Mouse (Mus musculus) embryo, embryonic 11 days (tissue): ENCODE measurements at regions not wholly inside any gene's neighbourhood (a gene's known extent, or its start where the extent isn't known, plus 50 kb on each side); places are given as distances from the start of the nearest gene placed in this dataset.
A peak's percentile ranks its signal among the peaks of the same experiment; 100 is the strongest.
"Not testable (repeated sequence)": the region's sequence is repeated elsewhere in the genome, so short reads cannot be mapped to it uniquely, and the experiment has no call there.

Source experiments
- DNase-seq: peaks from one replicate; pipeline ENCODE4 v3.0.0-alpha.2; 2015

GRCm38 (mm10) chr13:31050160-31050788, 76.3 kb downstream of the Gm5447 start:
- no peak for DNase-seq

- not testable (repeated sequence) for DNase-seq
Measured at GRCm38 (mm10) chr13:31051586-31051985, 77.6 kb downstream of the Gm5447 start.

- DNase-seq: no peak
Measured at GRCm38 (mm10) chr13:31054356-31054755, 80.4 kb downstream of the Gm5447 start.

- no peak for DNase-seq
Measured at GRCm38 (mm10) chr13:31055376-31056083, 81.5 kb downstream of the Gm5447 start.

- no peak for DNase-seq
Measured at GRCm38 (mm10) chr13:31056154-31056871, 82.3 kb downstream of the Gm5447 start.

- no peak for DNase-seq
Measured at GRCm38 (mm10) chr13:31060916-31061431, 87.0 kb downstream of the Gm5447 start.

- no peak for DNase-seq
Measured at GRCm38 (mm10) chr13:31068343-31068742, 94.3 kb downstream of the Gm5447 start.

GRCm38 (mm10) chr13:31076541-31076940, 102.5 kb downstream of the Gm5447 start:
- no peak for DNase-seq

- no peak for DNase-seq
Measured at GRCm38 (mm10) chr13:31078751-31079150, 104.7 kb downstream of the Gm5447 start.

GRCm38 (mm10) chr13:31080215-31080614, 106.2 kb downstream of the Gm5447 start:
- peak; percentile 26 for DNase-seq

- peak; percentile 88 for DNase-seq
Measured at GRCm38 (mm10) chr13:31082448-31083140, 108.6 kb downstream of the Gm5447 start.

GRCm38 (mm10) chr13:31101051-31101450, 127.0 kb downstream of the Gm5447 start:
- DNase-seq: no peak

GRCm38 (mm10) chr13:31107434-31107833, 133.4 kb downstream of the Gm5447 start:
- no peak for DNase-seq

- no peak for DNase-seq
Measured at GRCm38 (mm10) chr13:31109231-31109630, 135.2 kb downstream of the Gm5447 start.

- DNase-seq: no peak
Measured at GRCm38 (mm10) chr13:31122689-31123088, 148.7 kb downstream of the Gm5447 start.

GRCm38 (mm10) chr13:31124547-31125216, 150.7 kb downstream of the Gm5447 start:
- no peak for DNase-seq

GRCm38 (mm10) chr13:31132501-31132900, 158.5 kb downstream of the Gm5447 start:
- no peak for DNase-seq

- no peak for DNase-seq
Measured at GRCm38 (mm10) chr13:31139686-31140085, 165.7 kb downstream of the Gm5447 start.

- DNase-seq: no peak
Measured at GRCm38 (mm10) chr13:31147323-31147722, 173.3 kb downstream of the Gm5447 start.

- no peak for DNase-seq
Measured at GRCm38 (mm10) chr13:31154066-31154465, 180.1 kb downstream of the Gm5447 start.

GRCm38 (mm10) chr13:31163878-31164495, 190.0 kb downstream of the Gm5447 start:
- peak; percentile 17 for DNase-seq

- DNase-seq: no peak
Measured at GRCm38 (mm10) chr13:31166286-31166685, 192.3 kb downstream of the Gm5447 start.
